Mouse (Mus musculus): ENCODE data around the gene Zfp760. TPM values are rescaled to one million over a fixed set of nuclear protein-coding genes. Genes with fewer than 3 reads are reported as not detected.
"Not testable (repeated sequence)": the region's sequence is repeated elsewhere in the genome, so short reads cannot be mapped to it uniquely, and the experiment has no call there.

The Zfp760 gene
- 9.7 and 10.1 TPM in 2 replicates for polyA plus RNA-seq (2012; rRNA removed)

DNA sequence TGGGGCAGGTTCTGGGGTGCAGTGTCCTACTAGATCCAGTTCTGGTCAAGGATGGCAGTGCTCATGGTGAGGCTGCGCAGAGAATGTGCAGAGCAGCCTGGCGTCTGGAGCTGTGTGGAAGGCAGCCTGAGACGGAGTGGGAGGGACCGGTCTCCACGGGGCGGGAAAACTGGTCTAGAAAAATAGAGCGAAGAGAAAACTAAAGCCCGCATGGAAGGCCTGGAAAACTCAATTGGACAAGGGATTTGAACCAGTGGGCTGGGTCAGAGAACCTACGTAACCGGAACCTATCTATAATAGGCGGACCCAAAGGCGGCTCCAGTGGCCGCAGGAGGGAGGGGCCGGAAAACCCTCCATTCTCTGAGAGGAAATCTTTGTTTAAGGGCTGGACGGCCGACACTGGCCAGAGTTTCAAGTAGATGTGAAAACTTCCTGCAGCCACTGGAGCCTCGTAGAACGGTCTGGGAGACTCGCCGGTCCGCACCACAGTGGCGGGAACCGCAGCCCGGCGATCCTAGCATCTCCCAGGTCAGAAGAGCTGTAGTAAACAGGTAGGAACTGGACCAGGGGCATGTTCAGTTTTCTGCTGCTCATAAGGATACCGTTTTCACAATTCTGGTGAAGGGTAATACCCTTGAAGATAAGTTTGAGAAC, at the start of gene Zfp760:
TSS of gene Zfp760 (plus strand) at position 399 of the 654 bp plus-strand sequence.
- peak within 1 kb of the TSS; percentile 82 for H3K4me3 ChIP-seq (replicated peaks; ENCODE audit: insufficient read depth, low read depth, low read length)
- peak within 1 kb of the TSS; percentile 71 for H3K27ac ChIP-seq (ENCODE audit: insufficient read depth, low read length)
- no peaks in the 10 kb centered on the region for H3K27me3 ChIP-seq (ENCODE audit: control insufficient read depth, insufficient read depth, low read length)
- no peaks in the 10 kb centered on the region; the same call in 1 of the 2 replicates for H3K4me1 ChIP-seq (ENCODE audit: control insufficient read depth, insufficient read depth, low read length)
- WGBS: under 1% methylated on average over 26 of the region's 26 CpGs
- TF ChIP-seq POLR2A (IDR thresholded peaks at IDR 0.05; ENCODE audit: borderline replicate concordance, insufficient read depth, low read length): peak; percentile 57; the same call in 1 of the 2 replicates
- TF ChIP-seq CTCF (IDR thresholded peaks at IDR 0.05; ENCODE audit: borderline replicate concordance, insufficient read depth, low read depth, low read length): no peak
- DNase-seq: peak; percentile 79 to 86

DNA sequence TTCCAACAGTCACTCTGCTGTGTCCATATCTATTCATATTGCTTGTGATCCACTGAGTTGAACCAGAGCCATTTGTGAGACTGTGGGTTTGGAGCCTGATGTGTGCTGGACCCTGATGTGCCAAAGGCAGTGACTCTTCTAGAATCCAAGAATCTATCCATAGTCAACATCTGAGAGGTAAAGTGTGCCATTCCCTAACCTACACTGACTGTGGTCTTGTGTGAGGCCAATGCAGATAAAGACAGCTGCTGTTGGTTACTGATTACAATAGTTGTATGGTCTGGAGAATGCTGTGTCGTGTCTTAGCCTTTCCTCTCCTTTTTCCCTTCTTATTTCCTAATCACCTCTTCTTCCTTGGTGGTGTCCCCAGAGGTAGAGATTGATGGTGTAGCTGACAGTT, 28.7 kb upstream of the Zfp760 start:
- H3K27me3 ChIP-seq (ENCODE audit: control insufficient read depth, insufficient read depth, low read length); H3K4me3 ChIP-seq (replicated peaks; ENCODE audit: insufficient read depth, low read depth, low read length); H3K4me1 ChIP-seq (ENCODE audit: control insufficient read depth, insufficient read depth, low read length); DNase-seq; H3K27ac ChIP-seq (ENCODE audit: insufficient read depth, low read length): not testable (repeated sequence)
- WGBS: 22% methylated on average over 1 of the region's 1 CpGs

DNA sequence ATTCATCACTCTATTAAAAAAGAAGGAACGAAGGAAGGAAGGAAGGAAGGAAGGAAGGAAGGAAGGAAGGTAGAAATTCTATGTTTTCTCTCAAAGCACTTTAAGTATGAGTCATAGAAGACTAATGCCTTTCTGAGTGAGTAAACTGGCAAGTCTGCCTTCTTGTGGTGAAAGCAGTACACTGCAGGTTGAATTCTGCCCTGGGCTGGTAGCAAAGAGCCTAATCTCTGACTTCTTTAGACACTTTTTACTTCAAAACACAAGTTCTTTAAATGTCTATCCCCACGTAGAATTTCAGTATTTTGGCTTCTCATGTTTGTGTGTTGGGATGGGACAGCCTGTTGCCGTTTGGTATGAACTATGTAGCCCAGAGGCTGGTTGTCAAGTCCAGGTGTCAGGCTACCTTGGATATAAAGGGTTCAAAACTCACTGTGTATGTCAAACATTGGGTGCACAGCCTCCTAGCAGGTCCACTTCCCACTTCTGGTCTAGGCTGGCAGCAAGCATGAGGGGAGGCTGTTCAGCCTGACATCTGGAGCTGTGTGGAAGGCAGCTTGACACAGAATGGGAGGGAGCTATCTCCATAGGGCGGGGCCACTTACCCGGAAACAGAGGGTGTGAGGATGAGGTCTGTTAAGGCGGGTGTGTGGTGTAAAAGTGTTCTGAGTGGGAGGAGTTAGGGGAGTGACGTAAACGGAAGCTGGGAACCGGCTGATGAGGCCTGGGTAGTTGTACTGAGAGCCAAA, 28.1 kb upstream of the Zfp760 start:
- no peaks in the 10 kb centered on the region for H3K4me1 ChIP-seq (ENCODE audit: control insufficient read depth, insufficient read depth, low read length)
- peak overlapping the region; percentile 45 for H3K4me3 ChIP-seq (replicated peaks; ENCODE audit: insufficient read depth, low read depth, low read length)
- TF ChIP-seq CTCF (IDR thresholded peaks at IDR 0.05; ENCODE audit: borderline replicate concordance, insufficient read depth, low read depth, low read length) (peak; percentile 30; the same call in 1 of the 2 replicates), POLR2A (IDR thresholded peaks at IDR 0.05; ENCODE audit: borderline replicate concordance, insufficient read depth, low read length) (no peak)
- 3% methylated on average over 9 of the region's 9 CpGs for WGBS
- DNase-seq: peak; percentile 78 to 84
- no peaks in the 10 kb centered on the region for H3K27me3 ChIP-seq (ENCODE audit: control insufficient read depth, insufficient read depth, low read length)
- peak overlapping the region; percentile 33; the same call in 1 of the 2 replicates for H3K27ac ChIP-seq (ENCODE audit: insufficient read depth, low read length)

DNA sequence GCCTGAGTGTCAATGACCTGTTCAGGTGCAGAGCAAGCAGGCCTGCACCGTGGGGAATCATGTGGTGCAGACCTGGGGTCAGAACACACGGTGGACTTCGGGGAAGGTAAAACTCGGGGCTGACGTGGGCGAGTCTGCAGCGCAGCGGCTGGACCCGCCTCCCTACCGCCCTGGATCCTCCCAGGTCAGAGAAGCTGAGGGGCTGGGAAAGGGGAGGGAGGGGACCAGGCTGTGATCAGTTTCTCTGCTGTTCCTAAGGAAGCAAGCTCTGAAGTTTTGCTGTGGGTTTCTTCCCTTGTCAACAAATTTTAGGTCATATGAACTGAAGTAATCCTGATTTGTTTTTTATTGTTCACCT, 27.5 kb upstream of the Zfp760 start:
- not testable (repeated sequence) for H3K27me3 ChIP-seq (ENCODE audit: control insufficient read depth, insufficient read depth, low read length); H3K4me1 ChIP-seq (ENCODE audit: control insufficient read depth, insufficient read depth, low read length); H3K27ac ChIP-seq (ENCODE audit: insufficient read depth, low read length); DNase-seq
- peak overlapping the region; percentile 45 for H3K4me3 ChIP-seq (replicated peaks; ENCODE audit: insufficient read depth, low read depth, low read length)
- WGBS: under 1% methylated on average over 10 of the region's 10 CpGs
- TF ChIP-seq POLR2A (IDR thresholded peaks at IDR 0.05; ENCODE audit: borderline replicate concordance, insufficient read depth, low read length): peak; percentile 20; the same call in 1 of the 2 replicates

DNA sequence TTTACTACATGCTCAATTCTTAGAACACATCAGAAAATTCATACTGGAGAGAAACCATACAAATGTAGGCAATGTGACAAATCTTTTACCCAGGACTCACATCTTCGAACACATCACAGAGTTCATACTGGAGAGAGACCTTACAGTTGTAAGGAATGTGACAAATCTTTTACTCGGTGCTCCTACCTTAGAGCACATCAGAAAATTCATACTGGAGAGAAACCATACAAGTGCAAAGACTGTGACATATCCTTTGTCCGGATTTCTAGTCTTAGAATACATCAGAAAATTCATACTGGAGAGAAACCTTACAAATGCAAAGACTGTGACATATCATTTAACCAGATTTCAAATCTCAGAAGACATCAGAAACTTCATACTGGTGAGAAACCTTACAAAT, 16.0 kb upstream of the Zfp760 start, which contains the start of gene Gm10226:
TSS of gene Gm10226 (plus strand) at position 301 of the 400 bp plus-strand sequence.
- no peak for TF ChIP-seq POLR2A (IDR thresholded peaks at IDR 0.05; ENCODE audit: borderline replicate concordance, insufficient read depth, low read length)
- no peak for TF ChIP-seq CTCF (IDR thresholded peaks at IDR 0.05; ENCODE audit: borderline replicate concordance, insufficient read depth, low read depth, low read length)
- H3K27me3 ChIP-seq (ENCODE audit: control insufficient read depth, insufficient read depth, low read length): no peaks in the 10 kb centered on the region
- 95% methylated on average over 3 of the region's 3 CpGs for WGBS
- H3K27ac ChIP-seq (ENCODE audit: insufficient read depth, low read length): no peak within 1 kb of the TSS
- H3K4me1 ChIP-seq (ENCODE audit: control insufficient read depth, insufficient read depth, low read length): no peaks in the 10 kb centered on the region
- no peak for DNase-seq
- no peak within 1 kb of the TSS for H3K4me3 ChIP-seq (replicated peaks; ENCODE audit: insufficient read depth, low read depth, low read length)

DNA sequence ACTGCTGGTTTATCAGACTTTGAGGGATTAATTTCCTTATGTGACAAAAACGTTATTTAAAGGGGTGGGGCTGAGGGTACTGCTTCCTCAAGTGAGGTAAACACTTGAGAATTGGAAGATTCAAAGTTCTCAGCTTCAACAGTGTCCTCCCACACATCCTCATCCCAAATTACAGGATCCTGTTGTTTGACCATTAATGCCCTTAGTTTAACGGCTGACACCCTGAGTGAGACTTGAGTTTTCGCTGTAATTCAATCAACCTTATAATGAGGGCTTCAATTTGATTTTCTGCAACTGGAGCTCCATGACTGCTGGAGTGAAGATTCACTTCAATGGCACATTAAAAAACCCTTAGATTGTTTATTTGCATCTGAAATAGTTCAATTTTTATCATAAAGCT, 14.2 kb upstream of the Zfp760 start:
- 82% methylated on average over 3 of the region's 3 CpGs for WGBS
- TF ChIP-seq CTCF (IDR thresholded peaks at IDR 0.05; ENCODE audit: borderline replicate concordance, insufficient read depth, low read depth, low read length) (no peak), POLR2A (IDR thresholded peaks at IDR 0.05; ENCODE audit: borderline replicate concordance, insufficient read depth, low read length) (no peak)
- H3K4me1 ChIP-seq (ENCODE audit: control insufficient read depth, insufficient read depth, low read length): no peaks in the 10 kb centered on the region
- H3K4me3 ChIP-seq (replicated peaks; ENCODE audit: insufficient read depth, low read depth, low read length): no peak overlapping the region
- no peak overlapping the region for H3K27ac ChIP-seq (ENCODE audit: insufficient read depth, low read length)
- no peak for DNase-seq
- H3K27me3 ChIP-seq (ENCODE audit: control insufficient read depth, insufficient read depth, low read length): no peaks in the 10 kb centered on the region

DNA sequence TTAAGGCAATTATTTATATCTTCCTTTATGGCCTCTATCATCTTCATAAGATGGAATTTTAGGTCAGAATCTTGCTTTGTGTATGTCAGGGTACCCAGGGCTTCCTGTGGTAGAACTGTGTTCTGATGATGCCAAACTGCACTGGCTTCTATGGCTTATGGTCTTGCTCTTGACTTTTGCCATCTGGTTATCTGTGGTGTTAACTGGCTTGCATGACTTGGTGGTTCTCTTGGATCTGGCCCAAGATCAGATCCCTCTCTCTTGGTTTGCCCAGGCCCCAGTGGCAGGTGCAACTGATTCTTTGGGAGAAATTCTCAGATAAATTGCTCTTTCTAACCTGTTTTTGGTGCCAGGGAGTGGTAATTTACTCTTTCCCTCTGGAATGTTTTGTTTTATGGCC, 11.5 kb upstream of the Zfp760 start:
- no peaks in the 10 kb centered on the region for H3K27me3 ChIP-seq (ENCODE audit: control insufficient read depth, insufficient read depth, low read length)
- DNase-seq: no peak
- H3K4me3 ChIP-seq (replicated peaks; ENCODE audit: insufficient read depth, low read depth, low read length): no peak overlapping the region
- H3K4me1 ChIP-seq (ENCODE audit: control insufficient read depth, insufficient read depth, low read length): no peaks in the 10 kb centered on the region
- TF ChIP-seq POLR2A (IDR thresholded peaks at IDR 0.05; ENCODE audit: borderline replicate concordance, insufficient read depth, low read length) (no peak), CTCF (IDR thresholded peaks at IDR 0.05; ENCODE audit: borderline replicate concordance, insufficient read depth, low read depth, low read length) (no peak)
- H3K27ac ChIP-seq (ENCODE audit: insufficient read depth, low read length): no peak overlapping the region

Data from cerebellum, adult 2 months (tissue).